Mouse (Mus musculus) liver, embryonic 14.5 days (tissue): ENCODE measurements around the gene H2-T23. TPM values are rescaled to one million over a fixed set of nuclear protein-coding genes. Genes with fewer than 3 reads are reported as not detected.
"Not testable (repeated sequence)": the region's sequence is repeated elsewhere in the genome, so short reads cannot be mapped to it uniquely, and the experiment has no call there.

Experiments used
- ATAC-seq: fragments of 200-750 bp; cut with Nextera tagmentation; 2 replicates; pipeline ENCODE4 v1.8.0; 2017; ENCODE audit warnings: moderate number of reproducible peaks, mild to moderate bottlenecking, moderate library complexity; ENCODE audit not compliant: insufficient read depth
- DNase-seq, 3 experiments: peaks; one replicate each; pipeline ENCODE4 v3.0.0-alpha.2; 2012 to 2013; ENCODE audit warnings: low read depth in 3 of 3, low spot score in 3 of 3
- H3K27ac ChIP-seq: fragments of 300-500 bp; sonication (generic); 2 replicates; pipeline ENCODE4 v1.5.1; 2014; ENCODE audit warnings: moderate library complexity, mild to moderate bottlenecking, control low read depth, inconsistent platforms
- H3K27me3 ChIP-seq: fragments of 300-500 bp; sonication (generic); 2 replicates; pipeline ENCODE4 v1.6.1; 2014; ENCODE audit warnings: mild to moderate bottlenecking, low read length, moderate library complexity; ENCODE audit not compliant: control insufficient read depth, insufficient read depth
- H3K36me3 ChIP-seq: fragments of 300-500 bp; sonication (generic); replicated peaks from 2 replicates; pipeline ENCODE4 v1.6.1; 2014; ENCODE audit warnings: low read depth; ENCODE audit not compliant: control insufficient read depth, insufficient read depth
- H3K4me1 ChIP-seq, 2 experiments: fragments of 200-500 bp in 1 of 2; fragments of 300-500 bp in 1 of 2; sonication (generic) in 1 of 2; replicated peaks; 2 replicates each; pipeline ENCODE4 v1.6.1; 2012 to 2014; ENCODE audit warnings: antibody characterized with exemption in 1 of 2, inconsistent platforms in 1 of 2, low read length in 1 of 2; ENCODE audit not compliant: control insufficient read depth in 2 of 2, insufficient read depth in 2 of 2
- H3K4me2 ChIP-seq: fragments of 300-500 bp; sonication (generic); 2 replicates; pipeline ENCODE4 v1.6.1; 2014; ENCODE audit warnings: low read depth, mild to moderate bottlenecking, control low read depth, moderate library complexity
- H3K4me3 ChIP-seq, 2 experiments: fragments of 200-500 bp in 1 of 2; fragments of 300-500 bp in 1 of 2; sonication (generic) in 1 of 2; 2 replicates each; pipeline ENCODE4 v1.5.1; 2012 to 2014; ENCODE audit warnings: low read depth in 2 of 2, low read length in 2 of 2, mild to moderate bottlenecking in 2 of 2, control low read depth in 1 of 2, inconsistent platforms in 1 of 2, moderate library complexity in 1 of 2; ENCODE audit not compliant: insufficient read depth in 1 of 2
- H3K9ac ChIP-seq: fragments of 300-500 bp; sonication (generic); replicated peaks from 2 replicates; pipeline ENCODE4 v1.6.1; 2014; ENCODE audit warnings: mild to moderate bottlenecking, control low read depth, moderate library complexity
- H3K9me3 ChIP-seq: fragments of 300-500 bp; sonication (generic); 2 replicates; pipeline ENCODE4 v1.6.1; 2016; ENCODE audit warnings: low read length, mixed read lengths; ENCODE audit not compliant: control insufficient read depth
- CTCF ChIP-seq: IDR thresholded peaks from 2 replicates; pipeline ENCODE4 v1.5.1; 2016; ENCODE audit warnings: antibody characterized with exemption, low read depth, control low read depth
- EP300 ChIP-seq: IDR thresholded peaks from 2 replicates; pipeline ENCODE4 v1.6.1; 2016; ENCODE audit warnings: antibody characterized with exemption, low read depth
- WGBS: fragments of 180-500 bp; shearing (Covaris S2); extraction: QIAGEN DNeasy Blood & Tissue Kit; methylation state at CpG from one replicate; pipeline ENCODE4 v1.1.7; 2014; ENCODE audit not compliant: insufficient replicate concordance; 5-methylcytosine and 5-hydroxymethylcytosine counted together
- polyA plus RNA-seq, 2 experiments: library from polyadenylated mRNA; depleted of rRNA in 1 of 2; stranded (reverse) in 1 of 2; unstranded in 1 of 2; fragments of >200 nt; fragmentation: Nextera tagmentation in 1 of 2; extraction: Ambion mirVana in 1 of 2; gene quantifications; 2 replicates each; pipeline versions ENCODE4 v1.2.1 to v1.2.3; 2012 to 2014

The H2-T23 gene
- polyA plus RNA-seq, 2 experiments: 25.5 to 29.1 TPM

GRCm38 (mm10) chr17:36043286-36043685 lies 10.6 kb upstream of the H2-T23 start:
- WGBS: 61% methylated on average over 3 of the region's 3 CpGs
- Histone ChIP-seq H3K9me3 (no peaks in the 10 kb centered on the region), H3K36me3 (no peaks in the 10 kb centered on the region), H3K9ac (peak overlapping the region; percentile 58), H3K4me2 (peak overlapping the region; percentile 74), H3K4me1 (peaks cover 0 to 5% of the 10 kb centered on the region in 2 experiments; a peak in 2 of 4 replicates), H3K27me3 (no peaks in the 10 kb centered on the region), H3K27ac (no peak overlapping the region; the same call in 1 of the 2 replicates), H3K4me3 (peak overlapping the region; percentile 56 to 86)
- TF ChIP-seq EP300 (no peak), CTCF (no peak)
- DNase-seq (no peak), ATAC-seq (no peak)

GRCm38 (mm10) chr17:36042610-36043169 lies 10.0 kb upstream of the H2-T23 start, which contains the start of the genes H2-T22 and Gm6034:
Gene H2-T22 (minus strand): TSS chr17:36042747.
Gene Gm6034 (plus strand): TSS chr17:36042961.
- peak; percentile 85 to 91 (median 89) for DNase-seq
- Histone ChIP-seq H3K4me3 (peak within 1 kb of the TSS; percentile 56 to 86), H3K9ac (peak within 1 kb of the TSS; percentile 58), H3K27ac (peak within 1 kb of the TSS; percentile 18; the same call in 1 of the 2 replicates), H3K4me2 (peak within 1 kb of the TSS; percentile 74)
- not testable (repeated sequence) for H3K9me3 ChIP-seq, H3K4me1 ChIP-seq, H3K27me3 ChIP-seq, H3K36me3 ChIP-seq
- 1% methylated on average over 12 of the region's 12 CpGs for WGBS
- ATAC-seq: peak; percentile 90

GRCm38 (mm10) chr17:36042055-36042454 lies 9.4 kb upstream of the H2-T23 start:
- H3K4me1 ChIP-seq: not testable (repeated sequence)
- peak overlapping the region; percentile 56 to 86 for H3K4me3 ChIP-seq
- peak; percentile 49 for ATAC-seq

GRCm38 (mm10) chr17:36040604-36041003 lies 7.9 kb upstream of the H2-T23 start:
- H3K9ac ChIP-seq, H3K4me2 ChIP-seq, H3K4me3 ChIP-seq, H3K27ac ChIP-seq, ATAC-seq, H3K4me1 ChIP-seq, H3K36me3 ChIP-seq, H3K27me3 ChIP-seq, H3K9me3 ChIP-seq, DNase-seq: not testable (repeated sequence)
- WGBS: 67% methylated on average over 2 of the region's 2 CpGs

More at GRCm38 (mm10) chr17:36042055-36042454, 9.4 kb upstream of the H2-T23 start:
- not testable (repeated sequence) for H3K27ac ChIP-seq, H3K9me3 ChIP-seq, H3K27me3 ChIP-seq, DNase-seq, H3K36me3 ChIP-seq
- peak overlapping the region; percentile 74 for H3K4me2 ChIP-seq
- peak overlapping the region; percentile 58 for H3K9ac ChIP-seq
- WGBS: 2% methylated on average over 19 of the region's 19 CpGs

GRCm38 (mm10) chr17:36036126-36036525 lies 3.5 kb upstream of the H2-T23 start:
- WGBS: 73% methylated on average over 13 of the region's 13 CpGs
- TF ChIP-seq CTCF: 0 out of 2 replicates have a peak, but pooled peaks have one; percentile 27
- H3K4me3 ChIP-seq, H3K9me3 ChIP-seq, H3K27me3 ChIP-seq, H3K4me2 ChIP-seq, H3K36me3 ChIP-seq, H3K9ac ChIP-seq, H3K4me1 ChIP-seq, DNase-seq, H3K27ac ChIP-seq, ATAC-seq: not testable (repeated sequence)
